Mouse (Mus musculus): ENCODE results near the gene Smg6. TPM values are rescaled to one million over a fixed set of nuclear protein-coding genes. Genes with fewer than 3 reads are reported as not detected.

The Smg6 gene
- polyA plus RNA-seq, 1 experiment from 2014 or later, result 14.0 TPM

GRCm38 (mm10) chr11:74956006-74956405 is 30.4 kb downstream of the Smg6 start:
- DNase-seq (ENCODE audit: low spot score), result no peak
- Histone ChIP-seq H3K4me1 (no peaks in the 10 kb centered on the region), H3K27me3 (ENCODE audit: insufficient read depth, poor library complexity, severe bottlenecking) (no peaks in the 10 kb centered on the region), H3K36me3 (peaks cover 24% of the 10 kb centered on the region; the same call in 1 of the 2 replicates), H3K9me3 (no peaks in the 10 kb centered on the region), H3K4me3 (no peak overlapping the region), H3K27ac (no peak overlapping the region)

GRCm38 (mm10) chr11:74957600-74957999 is 32.0 kb downstream of the Smg6 start:
- 93% methylated on average over 2 of the region's 2 CpGs for WGBS

GRCm38 (mm10) chr11:74959501-74959900 is 33.9 kb downstream of the Smg6 start:
- Histone ChIP-seq H3K27me3 (ENCODE audit: insufficient read depth, poor library complexity, severe bottlenecking) (no peaks in the 10 kb centered on the region), H3K9me3 (no peaks in the 10 kb centered on the region), H3K36me3 (peaks cover 14% of the 10 kb centered on the region; the same call in 1 of the 2 replicates), H3K4me1 (no peaks in the 10 kb centered on the region), H3K27ac (no peak overlapping the region), H3K4me3 (no peak overlapping the region)
- no peak for DNase-seq (ENCODE audit: low spot score)
- 87% methylated on average over 2 of the region's 2 CpGs for WGBS

More at GRCm38 (mm10) chr11:74957600-74957999, 32.0 kb downstream of the Smg6 start:
- no peak for DNase-seq (ENCODE audit: low spot score)
- H3K27ac ChIP-seq, result no peak overlapping the region
- no peaks in the 10 kb centered on the region for H3K27me3 ChIP-seq (ENCODE audit: insufficient read depth, poor library complexity, severe bottlenecking)
- peaks cover 14% of the 10 kb centered on the region; the same call in 1 of the 2 replicates for H3K36me3 ChIP-seq
- no peak overlapping the region for H3K4me3 ChIP-seq
- H3K9me3 ChIP-seq, result no peaks in the 10 kb centered on the region
- H3K4me1 ChIP-seq, result no peaks in the 10 kb centered on the region

- no peak overlapping the region for H3K27ac ChIP-seq
- H3K4me3 ChIP-seq, result no peak overlapping the region
- H3K27me3 ChIP-seq (ENCODE audit: insufficient read depth, poor library complexity, severe bottlenecking), result no peaks in the 10 kb centered on the region
- H3K9me3 ChIP-seq, result no peaks in the 10 kb centered on the region
- 93% methylated on average over 9 of the region's 9 CpGs for WGBS
- no peaks in the 10 kb centered on the region for H3K4me1 ChIP-seq
- DNase-seq (ENCODE audit: low spot score), result no peak
- peaks cover 11% of the 10 kb centered on the region; the same call in 1 of the 2 replicates for H3K36me3 ChIP-seq
Measured at GRCm38 (mm10) chr11:74960031-74960551, 34.5 kb downstream of the Smg6 start.

GRCm38 (mm10) chr11:74961953-74962352 is 36.3 kb downstream of the Smg6 start:
- no peaks in the 10 kb centered on the region for H3K27me3 ChIP-seq (ENCODE audit: insufficient read depth, poor library complexity, severe bottlenecking)
- no peak overlapping the region for H3K27ac ChIP-seq
- peaks cover 10% of the 10 kb centered on the region; the same call in 1 of the 2 replicates for H3K36me3 ChIP-seq
- no peak for DNase-seq (ENCODE audit: low spot score)
- H3K4me3 ChIP-seq, result no peak overlapping the region
- H3K9me3 ChIP-seq, result no peaks in the 10 kb centered on the region
- no peaks in the 10 kb centered on the region for H3K4me1 ChIP-seq

GRCm38 (mm10) chr11:74962846-74963407 is 37.3 kb downstream of the Smg6 start:
- Histone ChIP-seq H3K27ac (no peak overlapping the region), H3K4me1 (no peaks in the 10 kb centered on the region), H3K27me3 (ENCODE audit: insufficient read depth, poor library complexity, severe bottlenecking) (no peaks in the 10 kb centered on the region), H3K36me3 (peaks cover 6% of the 10 kb centered on the region; the same call in 1 of the 2 replicates), H3K9me3 (no peaks in the 10 kb centered on the region), H3K4me3 (no peak overlapping the region)
- 88% methylated on average over 2 of the region's 2 CpGs for WGBS
- DNase-seq (ENCODE audit: low spot score), result no peak

- DNase-seq (ENCODE audit: low spot score), result no peak
- no peaks in the 10 kb centered on the region for H3K9me3 ChIP-seq
- no peaks in the 10 kb centered on the region for H3K27me3 ChIP-seq (ENCODE audit: insufficient read depth, poor library complexity, severe bottlenecking)
- H3K4me3 ChIP-seq, result no peak overlapping the region
- H3K36me3 ChIP-seq, result peaks cover 6% of the 10 kb centered on the region; the same call in 1 of the 2 replicates
- WGBS, result 89% methylated on average over 3 of the region's 3 CpGs
- no peak overlapping the region for H3K27ac ChIP-seq
- no peaks in the 10 kb centered on the region for H3K4me1 ChIP-seq
Measured at GRCm38 (mm10) chr11:74965516-74965915, 39.9 kb downstream of the Smg6 start.

GRCm38 (mm10) chr11:74973290-74974157 is 47.9 kb downstream of the Smg6 start:
- no peak overlapping the region for H3K27ac ChIP-seq
- H3K4me3 ChIP-seq, result no peak overlapping the region
- peaks cover 10% of the 10 kb centered on the region; the same call in 1 of the 2 replicates for H3K36me3 ChIP-seq
- no peaks in the 10 kb centered on the region for H3K4me1 ChIP-seq
- WGBS, result 80% methylated on average over 7 of the region's 7 CpGs
- H3K9me3 ChIP-seq, result no peaks in the 10 kb centered on the region
- H3K27me3 ChIP-seq (ENCODE audit: insufficient read depth, poor library complexity, severe bottlenecking), result no peaks in the 10 kb centered on the region
- DNase-seq (ENCODE audit: low spot score), result no peak

- H3K4me1 ChIP-seq, result no peaks in the 10 kb centered on the region
- no peaks in the 10 kb centered on the region for H3K9me3 ChIP-seq
- H3K27me3 ChIP-seq (ENCODE audit: insufficient read depth, poor library complexity, severe bottlenecking), result no peaks in the 10 kb centered on the region
- no peak for DNase-seq (ENCODE audit: low spot score)
- no peak overlapping the region for H3K27ac ChIP-seq
- peaks cover 10% of the 10 kb centered on the region; the same call in 1 of the 2 replicates for H3K36me3 ChIP-seq
- no peak overlapping the region for H3K4me3 ChIP-seq
Measured at GRCm38 (mm10) chr11:74974615-74975014, 49.0 kb downstream of the Smg6 start.

- Histone ChIP-seq H3K27ac (no peak overlapping the region), H3K27me3 (ENCODE audit: insufficient read depth, poor library complexity, severe bottlenecking) (no peaks in the 10 kb centered on the region), H3K9me3 (no peaks in the 10 kb centered on the region), H3K4me1 (no peaks in the 10 kb centered on the region), H3K36me3 (peaks cover 6% of the 10 kb centered on the region), H3K4me3 (no peak overlapping the region)
- 86% methylated on average over 3 of the region's 3 CpGs for WGBS
- no peak for DNase-seq (ENCODE audit: low spot score)
Measured at GRCm38 (mm10) chr11:74976835-74977687, 51.4 kb downstream of the Smg6 start.

- H3K27ac ChIP-seq, result no peak overlapping the region
- WGBS, result 37% methylated on average over 2 of the region's 2 CpGs
- DNase-seq (ENCODE audit: low spot score), result peak; percentile 80
Measured at GRCm38 (mm10) chr11:74981464-74981863, 55.8 kb downstream of the Smg6 start.

GRCm38 (mm10) chr11:74982241-74982640 is 56.6 kb downstream of the Smg6 start:
- no peak for DNase-seq (ENCODE audit: low spot score)
- Histone ChIP-seq H3K36me3 (peaks cover 10% of the 10 kb centered on the region), H3K4me1 (no peaks in the 10 kb centered on the region), H3K27ac (no peak overlapping the region), H3K9me3 (no peaks in the 10 kb centered on the region), H3K27me3 (ENCODE audit: insufficient read depth, poor library complexity, severe bottlenecking) (no peaks in the 10 kb centered on the region), H3K4me3 (no peak overlapping the region)

More at GRCm38 (mm10) chr11:74981464-74981863, 55.8 kb downstream of the Smg6 start:
- H3K9me3 ChIP-seq, result no peaks in the 10 kb centered on the region
- H3K4me1 ChIP-seq, result no peaks in the 10 kb centered on the region
- peaks cover 10% of the 10 kb centered on the region for H3K36me3 ChIP-seq
- no peaks in the 10 kb centered on the region for H3K27me3 ChIP-seq (ENCODE audit: insufficient read depth, poor library complexity, severe bottlenecking)
- no peak overlapping the region for H3K4me3 ChIP-seq
